Mouse (Mus musculus) adrenal gland (tissue): ENCODE measurements around the gene Map2k4.

Source experiments
- intact Hi-C: fragments of 180-260 bp; cut with DNase I; formaldehyde crosslinking; loops from one replicate; pipeline ENCODE4 v1.15.1; 2025

The Map2k4 gene

DNA sequence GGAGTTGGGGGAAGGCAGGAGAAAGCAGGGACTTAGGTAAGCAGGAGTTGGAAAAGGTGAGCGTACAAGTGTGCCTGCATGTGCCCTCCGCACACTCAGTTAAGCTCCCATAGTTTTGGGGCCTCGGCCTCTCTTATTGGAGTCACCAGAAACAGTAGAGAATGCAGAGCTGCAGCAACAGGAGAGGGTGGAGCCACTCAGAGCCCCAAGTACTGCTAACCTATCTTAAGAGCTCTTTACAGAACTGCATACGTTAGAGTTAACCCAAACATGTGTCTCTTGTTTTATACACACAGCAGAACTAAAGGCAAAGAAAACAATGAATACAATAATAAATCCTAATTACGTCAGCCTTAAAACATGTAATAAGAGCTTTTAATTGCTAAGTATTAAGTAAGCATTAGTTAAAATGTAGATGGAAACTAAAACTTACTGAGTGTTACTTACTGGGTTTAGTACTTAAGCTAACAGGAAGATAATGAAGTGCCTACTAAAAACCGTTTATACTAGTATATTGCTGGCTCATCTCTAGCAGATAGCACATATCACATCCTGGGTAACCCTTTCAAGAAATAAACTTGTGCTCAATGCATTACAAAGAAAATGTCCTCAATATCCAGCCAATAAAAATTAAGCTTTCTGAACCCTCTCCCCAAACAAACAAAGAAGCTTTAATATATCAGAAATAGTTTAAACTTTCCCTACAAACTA, 14.0 kb downstream of the Map2k4 start:
- intact Hi-C loops: no loop called here

DNA sequence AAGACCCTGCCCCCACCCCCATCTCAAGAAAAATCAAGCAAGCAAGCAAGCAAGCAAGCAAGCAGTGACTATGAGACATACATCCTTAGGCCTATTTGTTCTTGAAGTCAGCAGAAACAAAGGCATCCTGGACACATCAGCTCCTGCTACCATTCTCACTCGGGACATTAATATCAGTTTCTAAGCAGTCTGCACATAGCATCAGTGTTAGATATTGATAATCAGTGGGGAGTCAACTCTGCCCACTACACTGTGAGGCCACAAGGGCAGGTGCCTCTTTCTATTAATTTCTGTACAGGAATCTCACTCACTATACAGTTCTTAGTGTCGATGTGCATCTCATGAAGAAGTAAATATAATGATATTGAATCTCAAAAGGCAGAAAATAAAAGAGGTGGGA, 14.6 kb downstream of the Map2k4 start:
- intact Hi-C loops: no loop called here

DNA sequence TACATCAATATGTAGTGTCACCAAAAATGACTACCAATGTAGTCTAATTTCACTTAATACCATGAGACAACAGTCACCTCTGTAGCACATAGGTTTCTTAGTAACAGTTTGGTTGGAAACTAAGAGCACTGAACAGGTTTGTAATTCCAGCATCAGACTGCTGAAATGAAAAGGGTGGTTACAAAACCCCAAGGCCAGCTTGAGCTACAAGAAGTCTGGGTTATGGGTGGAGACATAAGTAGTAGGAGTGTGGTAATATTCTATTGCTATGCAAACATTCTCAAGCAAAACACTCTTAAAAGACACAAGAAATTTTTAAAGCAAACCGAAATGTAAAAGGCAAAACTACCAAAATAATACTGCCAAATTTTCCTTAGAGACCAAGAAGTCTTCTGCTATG, 16.6 kb downstream of the Map2k4 start:
- intact Hi-C loops: no loop called here

DNA sequence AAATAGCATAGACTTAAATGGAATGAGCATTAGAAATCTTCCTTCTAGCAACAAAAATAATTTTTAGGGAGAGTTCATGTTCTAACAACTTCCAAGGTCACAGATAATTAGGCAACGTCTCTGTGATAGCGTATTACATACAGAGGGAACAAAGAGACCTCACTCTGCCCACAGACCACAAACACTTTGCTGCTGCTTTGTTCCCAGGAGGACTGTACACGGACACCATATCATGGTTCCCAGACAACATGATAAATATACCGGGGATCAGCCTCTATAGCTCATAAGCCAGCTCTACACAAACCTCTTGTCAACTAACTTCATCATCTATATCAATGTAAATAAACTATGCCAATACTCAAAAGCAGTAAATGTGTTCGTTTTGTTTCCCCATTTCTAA, 18.1 kb downstream of the Map2k4 start:
- intact Hi-C loops: no loop called here

DNA sequence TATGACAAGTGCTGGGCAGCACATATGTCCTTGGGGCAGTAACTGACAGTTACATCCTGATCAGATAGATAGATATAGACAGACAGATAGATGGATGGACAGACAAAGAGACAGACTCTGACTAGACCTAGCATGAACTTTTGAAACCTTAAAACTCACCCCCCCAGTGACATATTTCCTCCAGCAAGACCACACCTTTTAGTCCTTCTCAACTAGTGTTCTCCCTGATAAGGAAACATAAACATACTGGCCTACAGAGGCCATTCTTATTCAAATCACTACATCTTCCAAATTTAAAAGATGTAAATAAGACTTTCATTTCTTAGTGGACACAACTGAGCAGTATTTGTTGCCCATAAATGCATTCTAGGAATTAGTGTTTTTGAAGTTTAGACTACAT, 19.7 kb downstream of the Map2k4 start:
- intact Hi-C loops: no loop called here

DNA sequence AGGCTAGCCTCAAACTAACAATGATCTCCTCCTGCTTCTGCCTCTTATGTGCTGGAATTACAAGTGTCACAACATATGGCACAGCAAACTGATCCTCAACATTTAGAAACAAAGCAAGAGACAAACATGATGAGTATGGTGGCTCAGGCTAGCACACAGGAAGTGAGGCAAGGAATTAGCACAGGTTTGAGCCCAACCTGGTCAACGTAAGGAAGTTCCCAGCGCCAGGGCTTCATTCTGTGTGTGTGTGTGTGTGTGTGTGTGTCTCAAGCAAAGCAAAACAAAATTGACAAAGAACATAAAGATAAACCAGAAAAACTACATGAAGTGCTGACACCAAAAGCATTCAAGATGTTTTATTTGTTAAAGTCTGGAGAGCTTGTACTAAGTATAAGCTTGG, 27.2 kb downstream of the Map2k4 start:
- intact Hi-C loops: no loop called here

DNA sequence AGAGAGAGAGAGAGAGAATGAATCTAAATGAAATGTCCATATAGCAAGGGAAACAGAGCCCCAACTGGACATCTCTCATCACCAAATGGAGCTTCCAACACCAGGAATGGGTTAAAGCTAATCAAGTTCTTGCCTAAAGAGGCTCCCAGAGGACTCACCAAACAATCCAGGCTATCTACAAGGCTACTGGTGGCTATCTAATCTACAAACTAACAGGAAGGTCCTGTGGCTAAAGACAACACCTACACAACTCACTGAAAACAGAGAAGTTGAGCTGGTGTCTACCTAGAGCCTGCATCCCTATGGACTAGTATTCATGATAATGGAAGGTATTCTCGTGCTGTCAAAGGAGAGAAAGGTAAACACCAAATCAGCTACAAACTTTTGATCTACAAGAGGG, 28.7 kb downstream of the Map2k4 start:
- intact Hi-C loops: no loop called here

DNA sequence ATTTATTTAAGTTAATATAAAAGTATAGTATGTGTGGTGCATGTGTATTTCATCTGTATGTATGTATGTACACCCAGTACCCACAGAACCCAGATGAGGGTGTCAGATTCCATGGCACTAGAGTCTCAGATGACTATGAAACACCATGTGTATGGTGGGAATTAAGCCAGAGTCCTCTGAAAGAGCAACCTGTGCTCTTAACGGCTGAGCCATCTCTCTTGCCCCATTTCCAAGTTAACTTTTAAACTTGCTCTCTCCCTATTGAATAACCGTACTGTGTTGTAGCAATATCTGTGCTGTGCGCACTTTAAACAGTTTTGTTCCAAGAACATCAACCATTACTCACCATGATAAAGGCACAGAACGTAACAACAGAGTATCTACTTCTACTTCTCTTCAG, 33.9 kb downstream of the Map2k4 start:
- intact Hi-C loops: no loop called here

DNA sequence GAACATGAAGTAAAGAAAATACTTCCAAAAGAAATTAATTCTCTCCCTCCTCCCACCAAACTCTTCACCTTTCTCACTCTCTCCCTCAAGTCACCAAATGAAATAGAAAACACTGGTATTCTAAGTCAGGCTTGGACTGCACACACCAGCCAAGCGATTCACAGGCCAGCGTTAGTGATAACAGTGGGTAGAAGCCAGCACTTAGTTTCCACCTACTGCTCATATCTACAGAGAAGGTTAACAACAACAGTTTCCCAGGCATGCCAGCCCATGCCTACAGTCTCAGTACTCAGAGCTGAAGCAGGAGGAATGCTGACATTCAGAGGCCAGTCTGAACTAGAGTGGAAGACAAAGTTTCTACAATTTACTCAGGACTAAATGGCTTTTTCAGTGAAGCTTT, 34.5 kb downstream of the Map2k4 start:
- intact Hi-C loops: no loop called here

DNA sequence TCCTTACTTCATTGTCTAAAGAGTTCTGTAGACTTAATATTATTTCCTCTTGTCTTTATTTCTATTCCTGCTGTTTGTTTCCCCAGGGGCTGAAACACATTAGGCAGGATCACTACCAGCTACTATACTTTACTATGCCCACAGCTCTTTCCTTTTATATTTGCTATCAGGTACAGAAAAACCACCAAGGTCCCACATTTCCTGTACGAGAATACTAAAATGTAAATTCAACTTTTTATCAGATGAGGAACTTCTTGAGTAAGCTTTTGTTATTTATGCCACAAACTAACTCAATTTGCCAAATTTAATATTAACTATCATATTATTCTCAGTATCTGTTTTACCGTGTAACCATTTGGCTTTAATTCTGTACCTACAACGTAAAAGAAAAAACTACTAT, 37.6 kb downstream of the Map2k4 start:
- intact Hi-C loops: no loop called here

DNA sequence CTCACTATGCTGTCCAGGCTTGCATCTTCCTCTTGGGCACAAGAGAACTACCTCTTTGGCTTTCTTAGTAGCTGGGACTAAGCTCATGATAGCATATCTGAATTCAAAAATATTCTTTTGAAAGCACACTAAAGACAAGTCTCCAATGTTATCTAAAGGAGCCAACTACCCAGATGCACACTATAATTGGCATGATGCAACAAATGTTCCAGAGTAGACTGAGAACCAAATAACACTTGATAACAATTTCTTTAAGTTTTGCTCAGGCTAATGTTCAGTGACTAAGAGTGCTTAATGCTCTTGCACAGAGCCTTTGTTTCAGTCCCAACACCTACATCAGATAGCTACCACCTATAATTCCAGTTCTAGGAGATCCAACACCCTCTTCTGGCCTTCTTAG, 40.7 kb downstream of the Map2k4 start:
- intact Hi-C loops: no loop called here

DNA sequence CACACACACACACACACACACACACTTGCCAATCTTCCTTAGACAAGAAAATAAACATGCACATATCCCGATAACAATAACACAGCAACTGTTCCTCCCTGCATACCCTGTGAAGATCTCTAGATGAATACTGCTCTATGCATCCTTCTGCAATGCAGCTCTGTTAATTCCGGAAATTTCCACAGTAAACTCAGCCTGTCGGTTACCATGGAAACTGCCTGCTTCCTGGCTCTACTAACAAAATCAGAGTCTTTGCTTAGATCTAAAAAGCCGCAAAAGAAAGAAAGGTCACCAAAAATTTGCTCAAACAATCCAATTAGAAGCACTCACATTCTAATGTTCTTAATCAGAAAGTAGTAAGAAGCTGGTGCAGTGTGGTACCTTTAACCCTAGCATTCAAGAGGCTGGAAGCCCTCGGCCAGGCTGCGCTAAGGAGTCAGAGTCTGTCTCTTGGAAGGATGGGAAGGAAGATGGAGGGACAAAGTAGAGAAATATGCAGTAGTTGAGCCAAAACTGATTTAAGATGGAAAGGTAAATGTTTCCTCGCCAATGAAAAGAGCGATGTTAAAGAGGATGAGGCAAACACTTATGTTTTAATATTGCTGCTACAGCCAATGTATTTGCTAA, 42.3 kb downstream of the Map2k4 start:
- intact Hi-C loops: no loop called here

DNA sequence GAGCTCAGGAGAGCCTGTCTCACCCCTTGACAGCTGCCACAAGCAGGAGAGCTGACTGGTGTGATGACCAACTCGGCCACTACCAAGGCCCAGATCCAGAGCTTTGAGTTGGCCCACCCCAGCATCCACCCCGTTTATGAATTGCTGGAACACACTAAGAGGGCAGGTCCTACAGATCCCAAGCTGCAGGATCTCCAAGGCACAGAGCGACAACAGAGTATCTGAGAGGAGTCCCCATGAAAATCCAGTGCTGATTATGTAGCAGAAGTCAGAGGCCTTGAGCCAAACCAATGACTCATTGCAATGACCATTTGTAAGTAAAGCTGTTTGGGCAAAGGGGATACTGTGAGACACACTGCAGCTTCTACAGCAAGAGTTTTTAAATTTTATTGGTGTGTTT, 44.2 kb downstream of the Map2k4 start:
- intact Hi-C loops: no loop called here

DNA sequence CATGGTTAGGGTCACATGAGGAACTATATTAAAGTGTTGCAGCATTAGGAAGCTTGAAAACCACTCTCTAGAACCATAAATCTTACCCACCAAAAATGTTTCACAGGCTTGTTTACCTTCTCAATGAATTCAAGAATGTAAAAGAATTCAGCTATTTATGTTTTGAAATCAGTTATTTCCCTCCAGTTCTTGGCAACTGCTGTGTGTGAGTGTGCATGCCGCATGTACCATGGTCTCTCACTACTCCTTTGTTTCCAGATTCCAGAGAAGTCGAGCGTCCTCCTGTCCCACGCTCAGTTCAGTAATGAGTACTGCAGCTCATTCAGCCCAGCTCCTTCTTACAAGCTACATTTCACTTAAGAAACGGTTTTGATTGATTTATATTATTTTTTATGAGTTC, 47.3 kb downstream of the Map2k4 start:
- intact Hi-C loops: no loop called here

DNA sequence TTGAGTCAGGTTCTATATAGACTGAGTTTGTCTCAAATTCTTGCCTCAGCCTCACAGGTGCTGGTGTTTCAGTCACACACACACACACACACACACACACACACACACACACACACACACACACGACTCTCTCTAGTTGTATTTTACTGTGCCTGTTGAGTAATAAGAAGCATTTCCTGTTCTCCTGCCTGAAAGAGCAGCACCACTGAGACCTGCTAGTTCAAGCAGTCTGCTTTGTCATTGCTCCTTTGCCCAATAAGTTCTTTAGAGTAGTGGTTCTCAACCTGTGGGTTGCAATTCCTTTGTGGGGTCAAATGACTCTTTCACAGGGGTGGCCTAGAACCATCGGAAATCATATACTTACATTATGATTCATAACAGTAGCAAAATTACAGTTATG, 47.7 kb downstream of the Map2k4 start:
- intact Hi-C loops: no loop called here

DNA sequence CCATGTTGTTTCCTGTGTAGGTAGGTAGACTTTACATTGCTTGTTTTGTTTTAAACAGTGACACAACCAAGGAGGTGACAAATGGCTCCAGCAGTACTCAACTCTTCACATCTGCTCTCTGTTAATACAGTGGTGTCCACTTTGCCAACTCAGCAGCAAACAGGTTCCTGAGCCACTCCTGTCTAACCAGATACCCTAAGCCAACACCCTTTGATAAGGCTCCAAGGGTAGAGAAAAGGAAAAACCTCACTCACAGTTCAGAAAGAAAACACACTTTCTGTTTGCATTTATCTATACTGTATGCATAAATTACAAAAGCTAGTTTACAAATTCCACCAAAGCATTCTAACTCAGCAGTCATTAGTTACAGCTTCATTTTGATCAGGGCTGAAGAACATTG, 48.2 kb downstream of the Map2k4 start:
- intact Hi-C loops: no loop called here

DNA sequence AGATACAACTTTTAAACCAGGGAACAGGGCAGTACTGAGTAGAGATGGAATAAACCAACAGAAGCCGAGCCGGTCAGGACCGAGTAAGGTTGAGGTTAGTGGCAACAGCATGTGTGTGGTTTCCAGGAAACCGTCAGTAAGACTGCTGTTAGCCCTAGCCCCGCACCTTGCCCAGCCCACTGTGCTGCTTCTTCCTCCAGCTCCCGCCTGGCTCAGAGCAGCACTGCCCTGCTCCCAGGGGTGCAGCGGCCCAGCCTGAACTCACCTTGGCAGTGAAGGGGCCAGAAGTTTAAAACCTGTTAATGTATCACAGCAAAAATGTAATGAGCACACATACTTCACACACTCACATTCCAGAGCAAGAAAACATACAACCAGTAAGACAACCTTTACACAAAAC, 53.4 kb downstream of the Map2k4 start:
- intact Hi-C loops: no loop called here

DNA sequence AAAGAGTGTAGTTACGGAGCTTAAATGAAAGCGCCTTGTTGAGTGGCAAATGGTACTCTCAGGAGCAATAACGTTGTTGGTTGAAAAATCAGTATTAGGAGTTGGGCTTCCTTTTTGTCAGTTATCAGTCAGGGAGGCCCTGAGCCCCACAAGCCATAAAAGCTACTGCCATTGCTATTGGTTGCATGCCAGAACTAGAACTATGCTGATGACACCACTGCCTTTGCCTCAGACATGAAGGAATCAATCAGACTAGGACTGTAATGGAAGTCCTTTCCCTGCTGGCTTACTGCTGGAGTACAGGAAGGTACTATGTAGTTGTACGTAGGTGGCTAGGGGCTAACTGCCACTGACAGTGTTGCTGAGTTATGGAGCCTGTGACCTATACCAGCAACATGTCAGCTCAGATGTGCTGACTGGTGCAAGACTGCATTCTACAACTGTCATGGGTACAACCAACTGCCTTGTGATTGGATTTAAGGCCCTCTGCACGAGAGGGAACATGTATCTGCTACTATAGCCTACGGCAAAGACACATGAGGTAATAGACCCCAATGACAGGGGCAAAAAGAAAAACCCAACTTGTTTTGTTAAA, 58.4 kb downstream of the Map2k4 start:
- intact Hi-C loops: no loop called here

DNA sequence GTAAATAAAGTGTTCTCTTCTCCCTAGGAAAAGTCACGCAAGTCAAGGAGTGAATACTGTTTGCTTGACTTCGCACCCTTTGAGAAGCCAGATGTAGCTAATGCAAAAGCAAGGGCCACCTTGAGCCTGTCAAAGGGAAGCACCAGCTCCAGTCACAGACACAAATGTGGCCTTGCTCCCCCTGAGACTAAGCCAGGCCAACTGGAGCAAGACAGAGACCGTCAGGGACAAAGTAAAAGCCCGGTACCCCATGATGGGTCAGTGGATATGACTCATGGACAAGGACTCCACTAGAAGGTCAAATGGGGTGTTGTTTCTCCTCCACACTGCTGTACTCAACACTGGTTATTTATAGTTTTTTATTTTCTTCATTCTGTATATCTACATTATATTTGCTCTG, 59.2 kb downstream of the Map2k4 start:
- intact Hi-C loops: no loop called here

DNA sequence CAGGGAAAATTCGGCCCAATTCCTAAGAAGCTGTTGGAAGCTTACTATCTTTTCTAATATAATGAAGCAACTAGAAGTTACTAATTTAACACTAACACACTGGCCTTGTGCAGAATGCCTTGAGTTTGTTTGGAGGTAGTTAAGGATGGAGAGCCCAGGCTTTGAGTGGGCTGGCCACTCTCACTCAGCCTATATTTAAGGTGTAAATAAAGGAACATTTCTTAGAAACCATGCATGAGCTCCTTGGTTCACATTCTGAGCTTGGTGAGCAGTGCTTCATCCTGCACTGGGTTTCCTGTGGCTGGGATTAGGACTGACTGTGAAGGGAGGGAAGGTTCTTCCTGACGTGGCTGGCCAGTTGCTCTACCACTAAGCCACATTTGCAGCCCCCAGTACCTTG, 64.4 kb downstream of the Map2k4 start:
- intact Hi-C loops: no loop called here

DNA sequence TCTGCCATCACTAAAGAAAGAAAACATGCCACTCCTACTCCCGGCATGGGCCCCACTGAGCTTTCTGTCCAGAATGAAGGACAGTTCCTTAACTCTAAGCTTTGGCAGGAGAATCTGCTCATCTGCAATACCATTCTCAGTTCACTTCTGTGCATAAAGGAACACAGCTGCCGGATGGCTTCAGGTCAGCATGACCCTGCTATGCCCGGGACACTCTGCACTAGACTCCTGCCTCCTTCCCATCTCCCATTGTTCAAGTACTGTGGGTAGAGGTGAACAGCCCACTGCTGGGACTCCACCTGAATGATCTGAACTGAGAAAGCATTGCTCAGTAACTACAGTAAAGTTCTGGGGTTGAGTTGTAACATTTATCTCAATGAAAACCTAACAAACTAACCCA, 66.5 kb downstream of the Map2k4 start:
- intact Hi-C loops: no loop called here

DNA sequence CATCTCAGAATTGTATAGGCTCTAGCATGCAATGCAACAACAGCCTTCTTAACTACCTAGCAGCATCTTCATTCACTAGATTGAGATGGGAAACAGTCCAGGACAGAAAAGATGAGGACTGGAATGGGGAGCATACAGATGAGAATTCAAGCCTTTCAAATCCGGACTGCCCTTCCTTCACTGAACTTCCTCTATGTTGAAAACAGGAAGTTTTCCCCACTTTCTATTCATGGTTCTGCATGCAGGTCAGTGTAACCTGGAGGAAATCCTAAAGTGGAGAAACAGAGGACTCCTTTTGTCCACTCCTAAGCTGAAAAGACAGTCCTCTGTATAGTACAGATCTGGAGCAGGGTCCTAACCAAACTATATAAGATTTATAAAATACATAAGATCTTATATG, 68.1 kb downstream of the Map2k4 start:
- intact Hi-C loops: no loop called here

DNA sequence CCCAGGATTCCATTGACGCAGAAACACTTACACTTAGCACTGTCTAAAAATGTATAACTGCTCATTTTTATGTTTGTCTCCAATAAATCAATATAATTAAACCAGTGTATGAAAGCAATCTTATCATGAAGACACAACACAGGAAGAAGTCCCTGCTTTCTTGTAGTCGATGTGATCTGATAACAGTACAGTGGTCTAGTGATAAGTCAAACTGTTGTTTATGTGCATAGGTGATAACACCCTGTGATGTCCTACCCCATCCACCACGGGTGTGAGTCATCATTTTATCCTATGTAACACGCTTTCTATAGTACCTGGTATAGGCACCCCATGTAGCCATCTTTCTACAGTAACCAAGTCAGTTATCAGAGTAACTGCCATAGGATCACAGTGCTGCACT, 74.3 kb downstream of the Map2k4 start:
- intact Hi-C loops: no loop called here
